Mouse (Mus musculus): ENCODE data around the gene Gpr108. TPM values are rescaled to one million over a fixed set of nuclear protein-coding genes. Genes with fewer than 3 reads are reported as not detected.

Gene Gpr108
- total RNA-seq (2023) = 10 to 100 TPM; 52.5 to 53.2 TPM

DNA sequence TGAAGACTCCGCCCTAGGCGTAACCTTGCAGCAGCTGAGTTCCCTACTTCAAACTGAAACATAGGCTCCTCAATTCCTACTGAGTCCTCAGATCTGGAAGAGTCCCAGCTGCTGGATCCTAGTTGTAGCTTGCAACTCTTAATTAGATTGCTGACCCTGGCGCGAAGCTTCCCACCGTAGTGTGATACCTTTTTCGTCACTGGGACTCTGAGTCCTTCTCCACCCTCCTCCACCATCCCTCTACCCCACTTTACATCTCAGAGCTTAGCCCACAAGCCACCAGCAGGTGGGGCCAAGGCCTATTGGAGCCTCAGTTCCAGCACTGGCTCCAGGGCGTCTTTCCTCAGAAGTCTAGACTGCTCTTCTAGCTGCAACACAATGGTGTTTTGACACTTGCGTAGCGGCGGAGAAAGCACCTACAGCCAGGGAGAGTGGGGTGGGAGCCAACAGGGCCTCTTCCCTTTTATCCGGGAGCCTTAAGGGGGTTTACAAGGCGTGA, at the start of gene Gpr108:
Gene Gpr108 (minus strand): TSS at position 246 of the 499 bp plus-strand sequence.

DNA sequence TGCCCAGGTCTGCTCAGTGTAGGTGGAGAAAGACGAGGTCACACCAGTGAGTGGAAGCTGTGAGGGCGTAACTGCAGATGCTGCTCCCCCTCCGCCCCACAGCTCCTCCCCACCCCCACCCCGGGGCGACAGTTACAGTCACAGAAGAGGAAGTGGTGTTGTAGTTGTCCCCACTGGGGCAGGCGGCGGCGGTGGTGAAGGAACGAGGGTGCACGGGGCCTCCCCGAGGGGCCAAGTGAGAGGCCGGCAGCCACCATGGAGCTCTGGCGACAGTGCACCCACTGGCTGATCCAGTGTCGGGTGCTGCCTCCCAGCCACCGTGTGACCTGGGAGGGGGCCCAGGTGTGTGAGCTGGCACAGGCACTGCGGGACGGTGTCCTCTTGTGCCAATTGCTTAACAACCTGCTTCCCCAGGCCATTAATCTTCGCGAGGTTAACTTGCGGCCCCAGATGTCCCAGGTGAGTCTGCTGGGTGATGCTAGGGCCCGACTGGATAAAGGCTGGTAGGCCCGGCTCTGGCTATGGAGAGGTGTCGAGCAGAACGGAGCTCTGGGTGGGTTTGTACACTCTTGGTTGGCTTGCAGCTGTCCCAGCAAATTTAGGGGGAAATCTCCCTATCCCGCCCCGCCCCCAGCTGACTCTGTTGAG, 30.8 kb upstream of the Gpr108 start, which contains the start of gene Vav1:
Gene Vav1 (plus strand): TSS at position 158 of the 648 bp plus-strand sequence.

DNA sequence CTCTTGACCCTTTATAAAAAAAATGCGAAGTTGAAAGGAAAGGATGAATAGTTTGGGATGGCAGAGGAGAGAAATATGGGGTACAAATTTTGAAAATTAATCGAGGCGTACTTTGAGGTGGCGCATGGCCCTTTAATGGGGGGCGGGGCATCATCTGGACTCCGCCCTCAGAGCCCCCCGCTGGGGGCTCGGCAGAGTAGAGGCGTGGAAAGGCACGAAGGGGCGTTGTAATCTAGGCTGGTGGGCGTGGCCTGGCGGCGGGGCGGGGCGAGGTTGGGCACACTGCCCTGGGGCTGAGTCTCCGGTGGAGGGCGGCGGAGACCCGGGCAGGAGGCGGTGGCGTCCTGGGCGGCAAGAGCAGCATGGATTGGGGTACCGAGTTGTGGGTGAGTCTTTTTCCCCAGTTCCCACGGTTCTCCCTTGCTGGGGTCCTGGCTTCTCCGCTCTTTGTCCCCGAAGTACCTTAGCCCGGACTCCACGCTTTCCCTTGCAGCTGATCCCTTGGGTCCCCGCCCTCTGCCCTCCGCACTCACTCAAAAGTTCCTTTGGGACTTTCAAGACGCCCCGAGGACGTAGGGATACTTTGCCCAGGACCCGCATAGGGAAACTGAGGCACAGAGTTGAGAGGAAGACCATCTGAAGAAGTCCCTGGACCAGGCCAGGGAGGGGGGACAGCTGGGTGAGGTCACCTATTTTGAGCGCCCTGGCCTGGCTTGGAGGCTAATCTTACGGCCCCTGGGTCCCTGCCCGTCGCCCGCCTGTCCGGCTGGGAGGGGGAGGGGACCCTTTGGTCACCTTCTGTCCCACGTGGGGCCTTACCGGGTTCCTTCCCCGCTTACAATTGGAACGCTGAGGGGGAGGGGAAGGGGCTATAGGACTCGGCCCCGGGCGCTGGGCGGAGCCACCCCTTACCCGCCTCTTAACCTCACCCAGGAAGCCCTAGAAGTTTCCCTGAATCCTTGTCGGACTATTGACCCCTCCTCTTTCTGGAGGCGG, 1.2 kb upstream of the Gpr108 start, which contains the start of gene Trip10:
Gene Trip10 (plus strand): TSS at position 270 of the 996 bp plus-strand sequence.

DNA sequence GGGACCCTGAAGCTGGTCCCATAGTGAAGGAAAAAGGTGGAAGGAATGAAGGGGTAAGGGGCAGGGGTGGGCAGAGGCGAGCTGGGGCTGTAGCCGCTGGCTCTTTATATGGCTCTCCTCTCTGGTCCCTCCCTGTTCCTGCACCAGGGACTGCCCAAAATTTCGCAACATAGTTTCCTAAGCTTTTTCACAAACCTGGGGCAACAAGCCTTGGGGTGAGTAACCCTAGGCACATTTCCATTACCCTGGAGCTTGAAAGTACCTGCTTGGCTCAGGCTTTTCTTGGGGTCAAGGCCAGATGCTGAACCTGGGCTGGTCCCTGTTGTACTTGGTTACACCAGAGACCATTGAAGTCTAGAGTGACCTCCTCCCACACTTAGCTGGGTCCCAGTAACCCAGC, 20.2 kb downstream of the Gpr108 start, which contains the start of gene C3:
Gene C3 (minus strand): TSS at position 123 of the 400 bp plus-strand sequence.

DNA sequence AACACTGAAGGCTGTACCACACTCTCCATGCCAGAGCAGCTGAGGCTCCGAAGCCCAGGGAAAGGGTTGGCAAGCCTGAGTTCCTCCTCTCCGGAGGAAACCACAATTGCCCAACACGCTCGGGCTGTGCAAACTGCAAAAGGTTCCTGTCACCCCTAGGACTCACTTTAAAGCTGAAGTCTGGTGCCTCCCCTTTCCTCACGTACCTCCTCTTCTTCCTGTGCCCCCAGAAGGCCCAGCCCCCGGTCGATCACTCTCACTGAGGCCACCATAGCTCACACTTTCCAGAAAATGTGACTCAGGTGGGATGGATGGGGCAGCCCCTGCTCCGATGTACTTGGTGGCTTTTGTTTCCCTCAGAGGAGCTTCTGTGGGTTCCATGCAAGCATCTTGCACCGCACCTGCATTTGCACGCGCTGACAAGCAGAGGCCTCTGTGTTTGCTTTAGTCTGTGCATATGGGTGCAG, 54.2 kb downstream of the Gpr108 start, which contains the start of gene Tnfsf14:
Gene Tnfsf14 (minus strand): TSS at position 137 of the 467 bp plus-strand sequence.

Other genes starting within 250 kb of the Gpr108 start
- 1 to 10 TPM; 2.4 to 3.7 TPM for gene Pspn, start 248.4 kb downstream of the Gpr108 start, total RNA-seq (2023)
- 10 to 100 TPM; 48.0 to 61.0 TPM for gene Gtf2f1, start 237.2 kb downstream of the Gpr108 start, total RNA-seq (2023)
- under 1 TPM in 1 of 2 experiments, not detected in 1; 0.48 TPM for gene Gm17949, start 237.0 kb downstream of the Gpr108 start, total RNA-seq (2023)
- 100 to 1,000 TPM in 1 of 2 experiments, 10 to 100 TPM in 1; 97.1 to 105 TPM for gene Khsrp, start 216.9 kb downstream of the Gpr108 start, total RNA-seq (2023)
- gene Slc25a41, start 206.8 kb downstream of the Gpr108 start, total RNA-seq (2023) = not detected
- gene Crb3, start 189.3 kb downstream of the Gpr108 start, total RNA-seq (2023) = not detected
- 1 to 10 TPM; 3.0 to 4.7 TPM for gene Slc25a23, start 188.6 kb downstream of the Gpr108 start, total RNA-seq (2023)
- 100 to 1,000 TPM; 138 to 163 TPM for gene Dennd1c, start 169.9 kb downstream of the Gpr108 start, total RNA-seq (2023)
- gene Tubb4a, start 160.7 kb downstream of the Gpr108 start, total RNA-seq (2023) = under 1 TPM; 0.15 to 0.18 TPM
- gene Tnfsf9, start 143.1 kb downstream of the Gpr108 start, total RNA-seq (2023) = 1 to 10 TPM; 1.9 to 2.1 TPM
- gene Cd70, start 98.7 kb downstream of the Gpr108 start, total RNA-seq (2023) = not detected
- 10 to 100 TPM; 32.7 to 34.8 TPM for gene Tnfsf14, start 54.3 kb downstream of the Gpr108 start, total RNA-seq (2023)
- 100 to 1,000 TPM; 540 to 556 TPM for gene C3, start 20.3 kb downstream of the Gpr108 start, total RNA-seq (2023)
- 1 to 10 TPM; 4.0 to 5.7 TPM for gene Trip10, start 1.0 kb upstream of the Gpr108 start, total RNA-seq (2023)
- gene Vav1, start 30.7 kb upstream of the Gpr108 start, total RNA-seq (2023) = 100 to 1,000 TPM; 163 to 179 TPM
- 10 to 100 TPM; 29.0 to 35.9 TPM for gene Adgre1, start 110.2 kb upstream of the Gpr108 start, total RNA-seq (2023)